In the genomic region with DNA sequence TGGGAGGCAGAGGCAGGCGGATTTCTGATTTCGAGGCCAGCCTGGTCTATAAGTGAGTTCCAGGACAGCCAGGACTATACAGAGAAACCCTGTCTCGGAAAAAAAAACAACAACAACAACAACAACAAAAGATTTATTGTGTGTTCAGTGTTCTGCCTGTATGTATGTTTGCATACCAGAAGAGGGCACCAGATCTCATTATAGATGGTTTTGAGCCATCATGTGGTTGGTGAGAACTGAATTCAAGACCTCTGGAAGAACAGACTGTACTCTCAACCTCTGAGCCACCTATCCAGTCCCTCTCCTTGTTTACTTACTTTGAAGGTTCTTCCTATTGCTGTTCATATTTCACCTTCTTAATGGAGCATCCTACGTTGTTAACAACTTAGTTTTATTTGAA, we compare ENCODE assay signal across 28 mouse cellular contexts. TPM values are rescaled to one million over a fixed set of nuclear protein-coding genes. Genes with fewer than 3 reads are reported as not detected.
DNase-seq lines count a peak whose midpoint lies in the region; ATAC-seq and TF ChIP-seq lines count a peak whose summit lies in the region.
"Had no signal": no experiment of that assay in that cellular context is flagged by ENCODE, and none has a peak within 500 bp of the region (broad histone marks: within the 10 kb centered on the region; RNA-seq: fewer than 3 reads in every experiment).

No protein-coding gene starts in this region.

- H3K9me3 ChIP-seq in heart, embryonic 10.5 days, result no peaks in the 10 kb centered on the region
- no peaks in the 10 kb centered on the region for H3K9me3 ChIP-seq in lung, embryonic 14.5 days (ENCODE audit: low read depth, low read length)
- H3K9me3 ChIP-seq in stomach, postnatal 0 days (ENCODE audit: control insufficient read depth, low read length), result no peaks in the 10 kb centered on the region
- H3K9me3 ChIP-seq: embryonic facial prominence, embryonic 13.5 days; forebrain, embryonic 12.5 days; heart, embryonic 15.5 days; hindbrain, embryonic 13.5 days; limb, embryonic 13.5 days; liver, embryonic 15.5 days; midbrain, embryonic 12.5 days had no signal

- no peaks in the 10 kb centered on the region for H3K79me2 ChIP-seq in heart, adult 2 months (replicated peaks; ENCODE audit: control insufficient read depth, insufficient read depth, low read length)

- no peaks in the 10 kb centered on the region for H3K4me1 ChIP-seq in heart, adult 2 months (ENCODE audit: control insufficient read depth, insufficient read depth, low read length)
- H3K4me1 ChIP-seq in heart, embryonic 10.5 days, result no peaks in the 10 kb centered on the region; the same call in 1 of the 2 replicates
- H3K4me1 ChIP-seq in lung, embryonic 14.5 days (ENCODE audit: insufficient read depth), result no peaks in the 10 kb centered on the region
- H3K4me1 ChIP-seq in lung, adult 2 months (ENCODE audit: control insufficient read depth, insufficient read depth, low read length), result no peaks in the 10 kb centered on the region
- H3K4me1 ChIP-seq in stomach, postnatal 0 days (replicated peaks; ENCODE audit: control insufficient read depth, insufficient read depth), result no peaks in the 10 kb centered on the region
- H3K4me1 ChIP-seq: embryonic facial prominence, embryonic 13.5 days; heart, embryonic 15.5 days; limb, embryonic 13.5 days; liver, embryonic 15.5 days had no signal

- H3K9ac ChIP-seq in heart, adult 2 months (ENCODE audit: low read depth, low read length), result no peak overlapping the region
- H3K9ac ChIP-seq in lung, embryonic 14.5 days, result no peak overlapping the region
- H3K9ac ChIP-seq in stomach, postnatal 0 days (ENCODE audit: low read length), result no peak overlapping the region
- H3K9ac ChIP-seq: embryonic facial prominence, embryonic 13.5 days; forebrain, embryonic 12.5 days; heart, embryonic 15.5 days; hindbrain, embryonic 13.5 days; limb, embryonic 13.5 days; liver, embryonic 15.5 days; midbrain, embryonic 12.5 days had no signal

- DNase-seq in heart, adult 2 months, result no peak
- DNase-seq in heart, embryonic 10.5 days (ENCODE audit: low spot score), result no peak
- no peak for DNase-seq in lung, embryonic 14.5 days
- DNase-seq in lung, adult 2 months, result no peak
- peak; percentile 33 for DNase-seq in ES-CJ7 (ENCODE audit: low read depth, low spot score)
- DNase-seq in stomach, postnatal 0 days (ENCODE audit: low spot score), result no peak
- no peak for DNase-seq in embryo, embryonic 10 days (ENCODE audit: low spot score)
- DNase-seq: adrenal gland, adult 8-10 months; cerebellum, adult 18-20 months; cerebellum, postnatal 14 days; gastrocnemius, postnatal 14 days; heart, postnatal 36 days; kidney, adult 2 months; kidney, postnatal 14 days; layer of hippocampus, postnatal 36 days; thymus, postnatal 14 days had no signal

- no peak overlapping the region for H3K4me3 ChIP-seq in heart, adult 2 months
- H3K4me3 ChIP-seq in heart, embryonic 10.5 days, result no peak overlapping the region
- H3K4me3 ChIP-seq in lung, embryonic 14.5 days (ENCODE audit: low read depth, low read length), result no peak overlapping the region
- no peak overlapping the region for H3K4me3 ChIP-seq in lung, adult 2 months (replicated peaks; ENCODE audit: extremely low read depth, low read depth, low read length)
- H3K4me3 ChIP-seq in stomach, postnatal 0 days (ENCODE audit: low read depth, low read length), result no peak overlapping the region
- H3K4me3 ChIP-seq: embryonic facial prominence, embryonic 13.5 days; erythroblast, embryonic 14.5 days; forebrain, embryonic 12.5 days; heart, embryonic 15.5 days; hindbrain, embryonic 13.5 days; limb, embryonic 13.5 days; liver, embryonic 15.5 days; midbrain, embryonic 12.5 days had no signal

- no peaks in the 10 kb centered on the region; the same call in 1 of the 2 replicates for H3K36me3 ChIP-seq in heart, adult 2 months (ENCODE audit: control insufficient read depth, insufficient read depth, low read length)
- H3K36me3 ChIP-seq in heart, embryonic 10.5 days, result 0 out of 2 replicates have a peak, but pooled peaks cover 4% of the 10 kb centered on the region
- peaks cover 2% of the 10 kb centered on the region; the same call in 1 of the 2 replicates for H3K36me3 ChIP-seq in lung, embryonic 14.5 days (ENCODE audit: insufficient read depth)
- no peaks in the 10 kb centered on the region for H3K36me3 ChIP-seq in stomach, postnatal 0 days (ENCODE audit: control insufficient read depth, insufficient read depth, low read length)
- H3K36me3 ChIP-seq: embryonic facial prominence, embryonic 13.5 days; forebrain, embryonic 12.5 days; hindbrain, embryonic 13.5 days; midbrain, embryonic 12.5 days had no signal

- no peaks in the 10 kb centered on the region for H3K27me3 ChIP-seq in heart, adult 2 months (ENCODE audit: control insufficient read depth, insufficient read depth, low read length)
- no peaks in the 10 kb centered on the region for H3K27me3 ChIP-seq in heart, embryonic 10.5 days (ENCODE audit: insufficient read depth, poor library complexity, severe bottlenecking)
- H3K27me3 ChIP-seq in lung, embryonic 14.5 days (ENCODE audit: insufficient read depth, low read length), result no peaks in the 10 kb centered on the region
- no peaks in the 10 kb centered on the region for H3K27me3 ChIP-seq in stomach, postnatal 0 days (ENCODE audit: control insufficient read depth, insufficient read depth, low read length)
- H3K27me3 ChIP-seq: embryonic facial prominence, embryonic 13.5 days; forebrain, embryonic 12.5 days; heart, embryonic 15.5 days; hindbrain, embryonic 13.5 days; limb, embryonic 13.5 days; liver, embryonic 15.5 days; midbrain, embryonic 12.5 days had no signal

- no peak for TF ChIP-seq POLR2A in heart, adult 2 months (IDR thresholded peaks at IDR 0.05; ENCODE audit: insufficient read depth, low read depth, low read length)
- no peak for TF ChIP-seq POLR2A in lung, adult 2 months (IDR thresholded peaks at IDR 0.05; ENCODE audit: borderline replicate concordance, extremely low read depth, low read depth, low read length)

- no peak overlapping the region for H3K4me2 ChIP-seq in lung, embryonic 14.5 days
- no peak overlapping the region for H3K4me2 ChIP-seq in stomach, postnatal 0 days (replicated peaks; ENCODE audit: low read depth)
- H3K4me2 ChIP-seq: embryonic facial prominence, embryonic 13.5 days; forebrain, embryonic 12.5 days; heart, embryonic 15.5 days; hindbrain, embryonic 13.5 days; limb, embryonic 13.5 days; liver, embryonic 15.5 days; midbrain, embryonic 12.5 days had no signal

- no peak for ATAC-seq in lung, embryonic 14.5 days (ENCODE audit: insufficient read depth)
- no peak for ATAC-seq in stomach, postnatal 0 days (ENCODE audit: low FRiP score, low TSS enrichment)

- 92% methylated on average over 4 of the region's 4 CpGs for WGBS in heart, adult 2 months
- WGBS in heart, embryonic 10.5 days, result 83% methylated on average over 4 of the region's 4 CpGs
- 82% methylated on average over 4 of the region's 4 CpGs for WGBS in lung, embryonic 14.5 days
- 88% methylated on average over 4 of the region's 4 CpGs for WGBS in lung, adult 2 months
- 87% methylated on average over 4 of the region's 4 CpGs for WGBS in stomach, postnatal 0 days

- no peak overlapping the region for H3K27ac ChIP-seq in heart, adult 2 months
- H3K27ac ChIP-seq in heart, embryonic 10.5 days, result no peak overlapping the region
- H3K27ac ChIP-seq in lung, embryonic 14.5 days (ENCODE audit: low read depth), result no peak overlapping the region
- H3K27ac ChIP-seq in stomach, postnatal 0 days (replicated peaks), result no peak overlapping the region
- H3K27ac ChIP-seq: embryonic facial prominence, embryonic 13.5 days; forebrain, embryonic 12.5 days; heart, embryonic 15.5 days; hindbrain, embryonic 13.5 days; limb, embryonic 13.5 days; liver, embryonic 15.5 days; midbrain, embryonic 12.5 days had no signal

- TF ChIP-seq CTCF in heart, adult 2 months (IDR thresholded peaks at IDR 0.05), result peak; percentile 28; the same call in 1 of the 2 replicates
- peak; percentile 4; the same call in 1 of the 2 replicates for TF ChIP-seq CTCF in lung, embryonic 14.5 days (IDR thresholded peaks at IDR 0.05; ENCODE audit: low read depth)
- TF ChIP-seq CTCF in lung, adult 2 months (IDR thresholded peaks at IDR 0.05; ENCODE audit: insufficient read depth, low read length), result no peak
- TF ChIP-seq CTCF in stomach, postnatal 0 days (IDR thresholded peaks at IDR 0.05; ENCODE audit: low read depth), result peak; percentile 34

- intact Hi-C loops in heart, adult 2 months (cut with DNase I), result no loop called here

- no peak for TF ChIP-seq EP300 in heart, adult 2 months (IDR thresholded peaks at IDR 0.05; ENCODE audit: insufficient read depth, low read depth, low read length)
- TF ChIP-seq EP300 in stomach, postnatal 0 days (optimal IDR thresholded peaks at IDR 0.05), result no peak

RNA-seq across cellular contexts. Expression of a gene that starts 3.7 kb away (rescaled TPM):
- not detected for total RNA-seq in heart, adult 2 months (2021)
- polyA plus RNA-seq in heart, adult 2 months (2012; rRNA removed), result not detected in 2 replicates
- 0.18 TPM in 1 of 2 replicates, not detected in the other for polyA plus RNA-seq in heart, embryonic 10.5 days (2016; fragmentation: Nextera tagmentation; extraction: Ambion mirVana)
- not detected in 2 replicates for polyA plus RNA-seq in lung, embryonic 14.5 days (2014; fragmentation: Nextera tagmentation; extraction: Ambion mirVana)
- polyA plus RNA-seq in lung, adult 2 months (2012; rRNA removed), result not detected in 2 replicates
- not detected in 2 replicates for polyA plus RNA-seq in stomach, postnatal 0 days (2015; fragmentation: Nextera tagmentation; extraction: Ambion mirVana)
- total RNA-seq: adrenal gland, adult 8-10 months; gastrocnemius, postnatal 14 days; heart, adult 8-10 months; heart, postnatal 36 days; layer of hippocampus, adult 18-20 months; layer of hippocampus, postnatal 36 days; left cerebral cortex, postnatal 14 days; megakaryocyte, adult 5-6 weeks had no signal
- polyA plus RNA-seq: embryonic facial prominence, embryonic 13.5 days; erythroblast, embryonic 14.5 days; heart, embryonic 15.5 days; kidney, adult 2 months; limb, embryonic 13.5 days; liver, embryonic 15.5 days had no signal

RNA-seq across cellular contexts. Expression of a gene that starts 35.4 kb away (rescaled TPM):
- 10 to 100 TPM; 44.8 to 47.6 TPM for total RNA-seq in heart, adult 2 months (2021)
- 11.4 and 14.7 TPM in 2 replicates for polyA plus RNA-seq in heart, adult 2 months (2012; rRNA removed)
- 3.9 TPM in 2 replicates for polyA plus RNA-seq in heart, embryonic 10.5 days (2016; fragmentation: Nextera tagmentation; extraction: Ambion mirVana)
- 6.5 and 7.5 TPM in 2 replicates for polyA plus RNA-seq in lung, embryonic 14.5 days (2014; fragmentation: Nextera tagmentation; extraction: Ambion mirVana)
- polyA plus RNA-seq in lung, adult 2 months (2012; rRNA removed), result 11.6 and 20.5 TPM in 2 replicates
- polyA plus RNA-seq in stomach, postnatal 0 days (2015; fragmentation: Nextera tagmentation; extraction: Ambion mirVana), result 2.7 and 2.8 TPM in 2 replicates

RNA-seq across cellular contexts. Expression of a gene that starts 41.7 kb away (rescaled TPM):
- 100 to 1,000 TPM; 240 to 274 TPM for total RNA-seq in heart, adult 2 months (2021)
- polyA plus RNA-seq in heart, adult 2 months (2012; rRNA removed), result 98.6 and 107 TPM in 2 replicates
- 95.5 and 153 TPM in 2 replicates for polyA plus RNA-seq in heart, embryonic 10.5 days (2016; fragmentation: Nextera tagmentation; extraction: Ambion mirVana)
- 32.2 and 35.0 TPM in 2 replicates for polyA plus RNA-seq in lung, embryonic 14.5 days (2014; fragmentation: Nextera tagmentation; extraction: Ambion mirVana)
- 63.7 and 92.1 TPM in 2 replicates for polyA plus RNA-seq in lung, adult 2 months (2012; rRNA removed)
- polyA plus RNA-seq in stomach, postnatal 0 days (2015; fragmentation: Nextera tagmentation; extraction: Ambion mirVana), result 34.3 and 38.7 TPM in 2 replicates
